Mouse (Mus musculus): ENCODE data around the gene Dtnb. TPM values are rescaled to one million over a fixed set of nuclear protein-coding genes. Genes with fewer than 3 reads are reported as not detected.
"Not testable (repeated sequence)": the region's sequence is repeated elsewhere in the genome, so short reads cannot be mapped to it uniquely, and the experiment has no call there.

Gene Dtnb
- 10 to 100 TPM; 25.4 to 28.0 TPM for polyA plus RNA-seq (2017; shearing (Covaris generic))

- peak; percentile 61 for ATAC-seq
Measured at GRCm38 (mm10) chr12:3571787-3572580, at the start of gene Dtnb. Dtnb (plus strand) TSS chr12:3572381.

- ATAC-seq: no peak
Measured at GRCm38 (mm10) chr12:3525536-3525935, 46.6 kb upstream of the Dtnb start.

- not testable (repeated sequence) for ATAC-seq
Measured at GRCm38 (mm10) chr12:3535446-3535845, 36.7 kb upstream of the Dtnb start.

- no peak for ATAC-seq
Measured at GRCm38 (mm10) chr12:3537616-3538015, 34.6 kb upstream of the Dtnb start.

GRCm38 (mm10) chr12:3538036-3538435 lies 34.1 kb upstream of the Dtnb start:
- ATAC-seq: no peak

- no peak for ATAC-seq
Measured at GRCm38 (mm10) chr12:3539605-3540004, 32.6 kb upstream of the Dtnb start.

- no peak for ATAC-seq
Measured at GRCm38 (mm10) chr12:3540871-3541270, 31.3 kb upstream of the Dtnb start.

GRCm38 (mm10) chr12:3545451-3545850 lies 26.7 kb upstream of the Dtnb start:
- no peak for ATAC-seq

GRCm38 (mm10) chr12:3546121-3546658 lies 26.0 kb upstream of the Dtnb start:
- ATAC-seq: no peak

GRCm38 (mm10) chr12:3546781-3547180 lies 25.4 kb upstream of the Dtnb start:
- no peak for ATAC-seq

GRCm38 (mm10) chr12:3547506-3547905 lies 24.7 kb upstream of the Dtnb start:
- ATAC-seq: peak; percentile 76

GRCm38 (mm10) chr12:3547911-3548310 lies 24.3 kb upstream of the Dtnb start:
- ATAC-seq: no peak

- ATAC-seq: peak; percentile 27
Measured at GRCm38 (mm10) chr12:3548582-3549211, 23.5 kb upstream of the Dtnb start.

- no peak for ATAC-seq
Measured at GRCm38 (mm10) chr12:3550280-3550679, 21.9 kb upstream of the Dtnb start.

- no peak for ATAC-seq
Measured at GRCm38 (mm10) chr12:3557414-3558319, 14.5 kb upstream of the Dtnb start.

- peak; percentile 98 for ATAC-seq
Measured at GRCm38 (mm10) chr12:3560596-3560995, 11.6 kb upstream of the Dtnb start.

- peak; percentile 1 for ATAC-seq
Measured at GRCm38 (mm10) chr12:3561032-3561431, 11.1 kb upstream of the Dtnb start.

- ATAC-seq: no peak
Measured at GRCm38 (mm10) chr12:3562806-3563205, 9.4 kb upstream of the Dtnb start.

- no peak for ATAC-seq
Measured at GRCm38 (mm10) chr12:3563659-3564058, 8.5 kb upstream of the Dtnb start.

- ATAC-seq: peak; percentile 71
Measured at GRCm38 (mm10) chr12:3568461-3568991, 3.7 kb upstream of the Dtnb start.

GRCm38 (mm10) chr12:3570711-3571400 lies 1.3 kb upstream of the Dtnb start:
- no peak for ATAC-seq

All from CD4-positive, CD25-positive, alpha-beta regulatory T cell, adult 4 months (primary cell).